Mouse (Mus musculus): ENCODE results near the gene P2ry10. TPM values are rescaled to one million over a fixed set of nuclear protein-coding genes. Genes with fewer than 3 reads are reported as not detected.

Gene P2ry10
- polyA plus RNA-seq, 1 experiment from 2014 or later, result 0.05 TPM

GRCm38 (mm10) chrX:107143930-107144329 lies 55.6 kb downstream of the P2ry10 start:
- WGBS (ENCODE audit: insufficient replicate concordance), result 13% methylated on average over 2 of the region's 2 CpGs
- Histone ChIP-seq H3K4me3 (replicated peaks) (no peak overlapping the region), H3K9me3 (replicated peaks) (no peaks in the 10 kb centered on the region), H3K4me1 (replicated peaks) (no peaks in the 10 kb centered on the region), H3K36me3 (replicated peaks) (no peaks in the 10 kb centered on the region), H3K27me3 (no peaks in the 10 kb centered on the region), H3K9ac (no peak overlapping the region), H3K27ac (replicated peaks) (no peak overlapping the region), H3K4me2 (no peak overlapping the region)
- no peak for ATAC-seq (ENCODE audit: insufficient read depth)

- H3K27ac ChIP-seq (replicated peaks), result 0 out of 2 replicates have a peak within 1 kb of the TSS, but pooled peaks have one; percentile 9
Measured at GRCm38 (mm10) chrX:107148681-107149080, 60.4 kb downstream of the P2ry10 start, which contains the start of gene P2ry10b. Gene P2ry10b (plus strand): TSS chrX:107148927.

GRCm38 (mm10) chrX:107149391-107149993 lies 61.2 kb downstream of the P2ry10 start:
- H3K27me3 ChIP-seq, result no peaks in the 10 kb centered on the region
- H3K4me2 ChIP-seq, result no peak overlapping the region
- H3K9me3 ChIP-seq (replicated peaks), result no peaks in the 10 kb centered on the region
- 15% methylated on average over 4 of the region's 4 CpGs for WGBS (ENCODE audit: insufficient replicate concordance)
- H3K27ac ChIP-seq (replicated peaks), result 0 out of 2 replicates have a peak overlapping the region, but pooled peaks have one; percentile 9
- 0 out of 2 replicates have a peak, but pooled peaks cover 5% of the 10 kb centered on the region for H3K4me1 ChIP-seq (replicated peaks)
- no peak overlapping the region for H3K4me3 ChIP-seq (replicated peaks)
- H3K9ac ChIP-seq, result no peak overlapping the region
- ATAC-seq (ENCODE audit: insufficient read depth), result no peak
- H3K36me3 ChIP-seq (replicated peaks), result no peaks in the 10 kb centered on the region

More at GRCm38 (mm10) chrX:107148681-107149080, 60.4 kb downstream of the P2ry10 start, which contains the start of gene P2ry10b:
- no peak within 1 kb of the TSS for H3K4me3 ChIP-seq (replicated peaks)
- H3K36me3 ChIP-seq (replicated peaks), result no peaks in the 10 kb centered on the region
- no peak for ATAC-seq (ENCODE audit: insufficient read depth)
- no peak within 1 kb of the TSS for H3K4me2 ChIP-seq
- no peaks in the 10 kb centered on the region for H3K9me3 ChIP-seq (replicated peaks)
- H3K27me3 ChIP-seq, result no peaks in the 10 kb centered on the region
- H3K4me1 ChIP-seq (replicated peaks), result 0 out of 2 replicates have a peak, but pooled peaks cover 5% of the 10 kb centered on the region
- no peak within 1 kb of the TSS for H3K9ac ChIP-seq
- 49% methylated on average over 3 of the region's 3 CpGs for WGBS (ENCODE audit: insufficient replicate concordance)

GRCm38 (mm10) chrX:107150027-107150426 lies 61.7 kb downstream of the P2ry10 start:
- 0 out of 2 replicates have a peak, but pooled peaks cover 5% of the 10 kb centered on the region for H3K4me1 ChIP-seq (replicated peaks)
- WGBS (ENCODE audit: insufficient replicate concordance), result 33% methylated on average over 5 of the region's 5 CpGs
- no peak overlapping the region for H3K4me2 ChIP-seq
- ATAC-seq (ENCODE audit: insufficient read depth), result no peak
- 0 out of 2 replicates have a peak overlapping the region, but pooled peaks have one; percentile 9 for H3K27ac ChIP-seq (replicated peaks)
- no peak overlapping the region for H3K4me3 ChIP-seq (replicated peaks)
- no peaks in the 10 kb centered on the region for H3K36me3 ChIP-seq (replicated peaks)
- H3K27me3 ChIP-seq, result no peaks in the 10 kb centered on the region
- H3K9ac ChIP-seq, result no peak overlapping the region
- no peaks in the 10 kb centered on the region for H3K9me3 ChIP-seq (replicated peaks)

GRCm38 (mm10) chrX:107150752-107151515 lies 62.6 kb downstream of the P2ry10 start:
- Histone ChIP-seq H3K4me2 (peak overlapping the region; percentile 55), H3K4me3 (replicated peaks) (no peak overlapping the region; the same call in 1 of the 2 replicates), H3K36me3 (replicated peaks) (no peaks in the 10 kb centered on the region), H3K27ac (replicated peaks) (peak overlapping the region; percentile 57), H3K4me1 (replicated peaks) (0 out of 2 replicates have a peak, but pooled peaks cover 5% of the 10 kb centered on the region), H3K9ac (no peak overlapping the region), H3K9me3 (replicated peaks) (no peaks in the 10 kb centered on the region), H3K27me3 (no peaks in the 10 kb centered on the region)
- whole genome bisulfite sequencing (ENCODE audit: insufficient replicate concordance), result 26% methylated on average over 4 of the region's 4 CpGs
- peak; percentile 94 for ATAC-seq (ENCODE audit: insufficient read depth)

Other genes starting within 250 kb of the P2ry10 start
- 4.2 and 5.1 TPM in 2 replicates for gene Rtl3, start 247.8 kb upstream of the P2ry10 start, polyA plus RNA-seq (2015; fragmentation: Nextera tagmentation; extraction: Ambion mirVana)
- gene Lpar4, start 167.9 kb upstream of the P2ry10 start, polyA plus RNA-seq (2015; fragmentation: Nextera tagmentation; extraction: Ambion mirVana), result 1.4 and 1.7 TPM in 2 replicates
- gene P2ry10b, start 60.4 kb downstream of the P2ry10 start, polyA plus RNA-seq (2015; fragmentation: Nextera tagmentation; extraction: Ambion mirVana), result 0.68 and 0.85 TPM in 2 replicates
- 0.12 and 0.15 TPM in 2 replicates for gene Gpr174, start 167.4 kb downstream of the P2ry10 start, polyA plus RNA-seq (2015; fragmentation: Nextera tagmentation; extraction: Ambion mirVana)

All from liver, embryonic 15.5 days (tissue).